Mouse (Mus musculus) G1E (cell line): Measurements from ENCODE around the gene Hsd17b2. TPM values are rescaled to one million over a fixed set of nuclear protein-coding genes. Genes with fewer than 3 reads are reported as not detected.
A peak's percentile ranks its signal among the peaks of the same experiment; 100 is the strongest.

ENCODE experiments used
- ATAC-seq: 2 replicates; pipeline ENCODE4 v1.8.0; 2016; ENCODE audit warnings: mild to moderate bottlenecking; ENCODE audit not compliant: insufficient number of reproducible peaks, poor library complexity, low FRiP score, severe bottlenecking; ENCODE audit errors: extremely low read depth
- DNase-seq: peaks from one replicate; pipeline ENCODE4 v3.0.0; 2012; ENCODE audit warnings: low spot score
- H3K27me3 ChIP-seq: 2 replicates; pipeline ENCODE4 v1.6.1; 2012; ENCODE audit warnings: mild to moderate bottlenecking, low read length, inconsistent platforms; ENCODE audit not compliant: insufficient read depth
- H3K36me3 ChIP-seq: replicated peaks from 2 replicates; pipeline ENCODE3; 2012; ENCODE audit warnings: mild to moderate bottlenecking, inconsistent platforms
- H3K4me1 ChIP-seq: 2 replicates; pipeline ENCODE4 v1.6.1; 2012; ENCODE audit warnings: low read depth, low read length, inconsistent platforms, mixed read lengths; ENCODE audit not compliant: insufficient read depth
- H3K4me3 ChIP-seq: 2 replicates; pipeline ENCODE4 v1.5.1; 2012; ENCODE audit warnings: low read depth, mild to moderate bottlenecking, inconsistent platforms, low read length, moderate library complexity, mixed read lengths
- H3K9me3 ChIP-seq: replicated peaks from 2 replicates; pipeline ENCODE4 v1.6.1; 2012; ENCODE audit warnings: inconsistent platforms
- CTCF ChIP-seq: IDR thresholded peaks from 2 replicates; pipeline ENCODE4 v1.5.1; 2012; ENCODE audit warnings: low read depth, low read length, inconsistent platforms, mixed read lengths
- GATA1 ChIP-seq: IDR thresholded peaks from 2 replicates; pipeline ENCODE4 v1.6.1; 2012; ENCODE audit warnings: borderline replicate concordance, low read length, inconsistent platforms, mixed read lengths
- GATA2 ChIP-seq: IDR thresholded peaks from 2 replicates; pipeline ENCODE4 v1.6.1; 2012; ENCODE audit warnings: low read depth, low read length, inconsistent platforms, borderline replicate concordance
- POLR2AphosphoS5 ChIP-seq: IDR thresholded peaks from 2 replicates; pipeline ENCODE4 v1.6.1; 2012; ENCODE audit warnings: low read depth, low read length, inconsistent platforms; ENCODE audit not compliant: insufficient replicate concordance
- TAL1 ChIP-seq: conservative IDR thresholded peaks from 2 replicates; pipeline ENCODE4 v1.6.1; 2012; ENCODE audit warnings: low read depth, low read length, inconsistent platforms, mixed read lengths
- polyA plus RNA-seq: library from polyadenylated mRNA; stranded (reverse); fragments of >175 nt; gene quantifications from 2 replicates; pipeline ENCODE4 v1.2.3, GENCODE M21; 2012
- total RNA-seq, 2 experiments: library from RNA; stranded (forward) in 1 of 2; stranded (reverse) in 1 of 2; fragments of 200-1000 nt in 1 of 2; fragments of >200 nt in 1 of 2; fragmentation: Nextera tagmentation in 1 of 2; gene quantifications; 2 replicates each; pipeline ENCODE4 v1.2.3; 2014 to 2017

The Hsd17b2 gene
- total RNA-seq (2014; fragmentation: Nextera tagmentation) = not detected in 2 replicates
- 0.22 TPM in 1 of 2 replicates, not detected in the other for total RNA-seq (2017)
- not detected in 2 replicates for polyA plus RNA-seq

- H3K27me3 ChIP-seq = no peaks in the 10 kb centered on the region
- ATAC-seq (no peak), DNase-seq (no peak)
- TF ChIP-seq CTCF (no peak), POLR2AphosphoS5 (no peak), TAL1 (no peak), GATA1 (no peak), GATA2 (no peak)
- H3K36me3 ChIP-seq = no peaks in the 10 kb centered on the region
- H3K4me3 ChIP-seq = peak within 1 kb of the TSS; percentile 23; the same call in 1 of the 2 replicates
- no peaks in the 10 kb centered on the region for H3K4me1 ChIP-seq
- peaks cover 80% of the 10 kb centered on the region for H3K9me3 ChIP-seq
These were observed at the start of gene Hsd17b2 for GRCm38 (mm10) chr8:117701859-117702258. Gene Hsd17b2, plus strand, starts transcription at chr8:117701904.

DNA sequence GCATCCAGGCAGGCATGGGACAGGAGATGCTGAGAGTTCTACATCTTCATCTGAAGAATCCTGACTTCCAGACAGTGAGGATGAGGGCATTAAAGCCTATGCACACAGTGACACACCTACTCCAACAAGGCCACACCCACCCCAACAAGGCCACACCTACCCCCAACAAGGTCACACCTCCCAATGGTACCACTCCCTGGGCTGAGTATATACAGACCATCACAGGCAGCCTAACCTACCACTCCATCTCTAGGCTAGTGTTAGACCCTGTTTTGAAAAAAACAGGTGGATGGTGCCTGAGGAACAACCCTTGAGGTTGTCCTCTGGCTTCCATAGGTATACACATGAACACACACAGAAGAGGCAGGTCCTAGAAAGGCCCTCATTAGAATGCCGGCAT lies 49.4 kb upstream of the Hsd17b2 start:
- no peaks in the 10 kb centered on the region for H3K36me3 ChIP-seq
- TF ChIP-seq TAL1 (no peak), GATA2 (no peak), GATA1 (no peak), CTCF (no peak), POLR2AphosphoS5 (no peak)
- ATAC-seq (no peak), DNase-seq (no peak)
- no peaks in the 10 kb centered on the region for H3K4me1 ChIP-seq
- H3K9me3 ChIP-seq = peaks cover 69% of the 10 kb centered on the region
- no peak overlapping the region for H3K4me3 ChIP-seq
- H3K27me3 ChIP-seq = no peaks in the 10 kb centered on the region

DNA sequence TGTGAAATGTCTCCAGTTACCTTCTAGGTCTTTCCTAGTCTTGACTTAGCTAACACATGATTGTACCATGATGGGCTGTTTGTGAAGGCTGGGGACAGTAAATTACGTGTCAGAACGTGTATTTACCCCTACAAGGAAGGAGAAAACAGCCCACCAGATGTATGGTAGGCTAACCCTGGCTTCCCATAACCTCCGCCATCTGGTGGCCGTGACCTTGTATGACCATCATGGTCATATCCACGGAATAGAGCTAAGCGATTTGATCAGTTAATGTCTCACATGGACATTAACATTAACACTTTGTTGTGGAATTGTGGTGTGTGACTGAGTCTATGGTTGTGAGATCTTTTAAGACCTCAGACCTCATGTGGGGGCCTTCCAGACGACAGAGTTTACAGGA lies 42.7 kb upstream of the Hsd17b2 start:
- Histone ChIP-seq H3K4me1 (no peaks in the 10 kb centered on the region), H3K4me3 (no peak overlapping the region), H3K9me3 (peaks cover 86% of the 10 kb centered on the region), H3K27me3 (no peaks in the 10 kb centered on the region), H3K36me3 (no peaks in the 10 kb centered on the region)
- DNase-seq (no peak), ATAC-seq (no peak)
- TF ChIP-seq GATA1 = no peak
- no peak for TF ChIP-seq TAL1
- TF ChIP-seq GATA2 = no peak
- TF ChIP-seq POLR2AphosphoS5 = no peak
- TF ChIP-seq CTCF = no peak

GRCm38 (mm10) chr8:117660358-117661031 lies 41.2 kb upstream of the Hsd17b2 start:
- Histone ChIP-seq H3K9me3 (peaks cover 80% of the 10 kb centered on the region), H3K4me3 (no peak overlapping the region), H3K27me3 (no peaks in the 10 kb centered on the region), H3K4me1 (no peaks in the 10 kb centered on the region), H3K36me3 (no peaks in the 10 kb centered on the region)
- no peak for ATAC-seq
- DNase-seq = no peak
- TF ChIP-seq TAL1 = no peak
- TF ChIP-seq CTCF = no peak
- no peak for TF ChIP-seq GATA2
- TF ChIP-seq POLR2AphosphoS5 = no peak
- no peak for TF ChIP-seq GATA1

DNA sequence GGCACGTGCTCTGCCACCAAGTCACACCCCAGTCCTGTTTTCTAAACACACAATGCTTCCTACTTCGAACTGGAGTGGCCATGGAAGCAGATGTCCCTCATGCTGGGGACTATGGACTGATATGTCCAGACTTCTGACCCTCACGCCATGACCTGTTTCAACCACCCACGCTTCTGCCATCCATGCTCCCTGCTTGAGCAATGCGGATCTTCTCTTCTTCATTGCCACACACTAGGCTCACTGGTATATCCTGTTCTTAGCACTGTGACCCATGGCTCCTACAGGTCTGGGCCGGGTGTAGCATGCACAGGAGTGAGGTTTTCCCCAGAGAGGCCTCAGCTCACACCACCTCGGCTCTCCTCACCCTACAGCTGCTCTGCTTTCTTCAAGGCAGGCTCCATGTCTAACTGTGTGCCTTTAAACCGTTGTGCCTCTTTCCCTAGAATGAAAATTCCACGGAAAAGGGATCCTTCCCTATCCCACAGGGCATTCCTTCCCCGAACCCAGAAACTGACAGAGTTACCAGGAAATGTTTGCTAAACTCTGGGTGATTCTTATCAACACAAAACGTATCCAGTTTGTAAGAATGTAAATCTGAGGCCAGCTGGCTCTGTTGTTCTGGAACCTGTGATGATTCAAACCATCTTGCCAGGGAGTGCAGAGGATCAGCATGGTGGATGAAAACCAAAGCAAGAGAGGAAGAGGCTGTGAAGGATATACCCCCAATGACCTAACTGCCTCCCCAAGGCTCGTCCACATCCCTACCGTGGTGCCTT lies 34.2 kb upstream of the Hsd17b2 start:
- H3K36me3 ChIP-seq = no peaks in the 10 kb centered on the region
- H3K4me3 ChIP-seq = no peak overlapping the region
- H3K9me3 ChIP-seq = peaks cover 64% of the 10 kb centered on the region
- no peaks in the 10 kb centered on the region for H3K27me3 ChIP-seq
- no peak for ATAC-seq
- no peak for TF ChIP-seq GATA1
- no peak for TF ChIP-seq TAL1
- TF ChIP-seq GATA2 = no peak
- TF ChIP-seq POLR2AphosphoS5 = no peak
- TF ChIP-seq CTCF = no peak
- no peaks in the 10 kb centered on the region for H3K4me1 ChIP-seq
- no peak for DNase-seq

DNA sequence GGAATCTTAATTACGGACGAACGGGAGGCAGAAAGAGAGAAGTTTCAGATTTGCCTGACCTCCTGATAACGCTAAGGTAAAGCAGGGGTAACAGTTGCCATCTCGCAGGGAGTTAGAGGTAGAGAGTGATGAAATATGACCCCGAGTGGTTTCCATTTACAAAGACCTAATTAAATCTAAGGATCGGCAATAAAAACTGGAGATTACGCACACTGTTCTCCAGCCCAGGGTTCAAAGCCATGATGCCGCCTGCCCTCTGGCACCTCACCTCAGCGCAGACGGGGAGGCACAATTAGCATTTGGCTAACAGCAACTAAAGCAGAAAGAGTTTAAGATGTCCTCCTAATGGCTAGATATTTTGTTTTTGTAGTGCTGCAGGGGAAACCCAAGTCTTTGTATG lies 31.2 kb upstream of the Hsd17b2 start:
- Histone ChIP-seq H3K27me3 (no peaks in the 10 kb centered on the region), H3K9me3 (peaks cover 60% of the 10 kb centered on the region), H3K4me3 (no peak overlapping the region), H3K4me1 (no peaks in the 10 kb centered on the region), H3K36me3 (no peaks in the 10 kb centered on the region)
- TF ChIP-seq GATA2 = no peak
- TF ChIP-seq TAL1 = no peak
- TF ChIP-seq POLR2AphosphoS5 = no peak
- no peak for TF ChIP-seq CTCF
- TF ChIP-seq GATA1 = no peak
- no peak for DNase-seq
- ATAC-seq = no peak
